Mouse (Mus musculus) CD4-positive, CD25-positive, alpha-beta regulatory T cell, adult 4 months (primary cell): Measurements from ENCODE around the gene Arl16. TPM values are rescaled to one million over a fixed set of nuclear protein-coding genes. Genes with fewer than 3 reads are reported as not detected.

Experiments
- ATAC-seq: one replicate; pipeline ENCODE4 v1.8.0; 2017
- polyA plus RNA-seq, 2 experiments: library from polyadenylated mRNA; unstranded; fragments of 100-300 nt; shearing (Covaris generic); gene quantifications; one replicate each; pipeline ENCODE4 v1.2.1; 2017

Gene Arl16
- polyA plus RNA-seq, 2 experiments from 2014 or later, result 34.8 to 44.8 TPM

DNA sequence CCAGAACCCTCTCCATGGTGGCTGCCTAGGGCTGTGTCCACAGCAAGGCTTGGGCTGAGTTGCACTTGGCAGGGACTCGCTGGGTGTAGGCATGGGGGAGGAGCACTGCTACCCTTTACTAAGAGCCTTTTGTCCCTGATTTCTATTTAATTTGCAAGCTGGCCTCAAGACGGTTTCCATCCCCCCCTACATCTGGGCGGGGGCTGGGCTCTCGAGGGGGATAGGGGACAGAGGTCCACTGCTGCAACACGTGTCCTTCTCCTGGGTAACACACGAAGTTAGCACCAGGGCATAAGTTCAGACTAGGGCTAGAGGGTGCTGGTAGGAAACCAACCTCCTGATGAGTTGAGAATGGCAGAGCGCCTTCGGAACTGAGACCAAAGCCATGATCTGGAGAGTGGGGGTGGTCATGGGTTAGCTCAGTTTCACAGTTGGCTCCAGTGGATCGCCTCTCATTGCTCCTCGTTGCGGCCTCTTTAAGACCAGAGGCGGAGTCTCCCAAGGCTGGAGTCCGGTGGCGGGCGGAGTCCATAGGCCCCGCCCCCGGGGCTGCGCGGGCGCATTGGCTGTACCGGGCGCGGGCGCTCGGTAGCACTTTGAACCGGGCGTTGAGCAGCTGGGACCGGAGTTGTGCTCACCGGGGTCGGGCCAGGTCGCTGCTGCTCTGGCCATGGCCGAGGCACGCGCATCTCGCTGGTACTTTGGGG, 24.1 kb upstream of the Arl16 start, which contains the start of gene Slc25a10:
TSS of gene Slc25a10 (plus strand) at position 524 of the 707 bp plus-strand sequence.
- peak; percentile 73 for ATAC-seq

DNA sequence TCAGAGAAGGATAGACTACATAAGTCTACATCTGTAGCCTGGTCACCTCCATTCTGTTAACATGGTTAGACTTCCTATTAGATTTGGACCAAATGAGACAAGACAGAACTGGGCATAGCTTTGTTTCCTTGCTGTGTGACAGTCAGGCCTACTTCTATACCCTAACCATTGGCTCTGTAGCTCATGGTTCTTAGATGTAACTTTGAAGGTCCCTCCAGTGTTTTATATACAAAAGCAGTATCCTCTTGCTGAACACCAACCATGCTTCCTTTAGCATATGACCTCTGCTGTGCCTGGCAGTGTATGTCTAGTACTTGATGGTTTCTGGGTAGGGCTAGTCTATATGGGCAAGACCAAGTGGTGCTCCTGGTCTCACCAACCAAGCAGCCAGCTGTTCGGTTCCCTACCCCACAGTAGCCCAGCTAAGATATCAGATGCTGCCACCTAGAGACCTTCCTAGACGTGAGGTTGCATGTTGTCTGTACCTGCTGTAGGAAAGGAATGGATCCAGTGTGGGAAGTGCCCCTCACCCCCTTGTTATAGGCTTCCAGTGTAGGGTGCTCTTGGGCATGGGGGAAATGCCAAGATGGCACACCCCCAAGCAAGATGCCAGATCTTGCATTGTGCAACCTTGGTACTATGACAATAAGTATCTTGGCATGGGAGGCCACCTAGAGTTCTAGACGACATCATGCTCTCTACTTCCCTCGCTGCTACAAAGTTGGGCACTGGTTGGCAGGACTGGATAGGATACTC, 23.1 kb upstream of the Arl16 start:
- no peak for ATAC-seq

DNA sequence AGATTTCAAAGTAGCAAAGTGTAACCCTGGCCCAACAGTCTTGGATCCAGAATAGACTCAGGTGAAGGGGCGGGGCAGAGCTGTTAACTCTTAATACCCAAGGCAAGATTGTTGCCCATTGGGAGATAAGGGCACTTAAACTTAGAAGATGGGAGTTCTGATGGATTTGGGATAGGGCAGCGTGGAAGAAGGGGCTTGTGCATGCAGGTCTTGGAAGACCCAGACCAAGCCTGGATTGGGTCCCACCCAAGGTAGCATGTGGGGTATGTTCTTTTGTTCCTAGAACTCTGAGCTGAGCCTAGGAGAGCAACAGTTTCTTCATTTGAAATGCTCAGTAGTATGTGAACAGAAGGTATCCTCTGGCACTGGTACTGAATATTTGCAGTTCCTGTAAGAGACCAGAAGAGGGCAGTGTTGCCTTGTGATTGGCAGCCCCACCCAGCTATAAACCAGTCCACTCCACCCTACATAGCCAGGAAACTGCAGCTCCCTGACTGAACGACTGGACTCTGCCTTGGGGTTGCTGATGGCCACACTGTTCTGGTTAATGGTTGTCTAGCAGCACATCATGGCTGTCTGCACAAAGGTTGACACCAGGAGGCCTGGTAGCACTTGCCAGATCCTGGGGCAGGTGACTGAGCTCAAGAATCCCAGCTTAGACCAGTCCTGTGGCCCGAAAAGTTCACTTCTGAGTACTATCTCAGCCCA, 21.8 kb upstream of the Arl16 start:
- peak; percentile 26 for ATAC-seq

DNA sequence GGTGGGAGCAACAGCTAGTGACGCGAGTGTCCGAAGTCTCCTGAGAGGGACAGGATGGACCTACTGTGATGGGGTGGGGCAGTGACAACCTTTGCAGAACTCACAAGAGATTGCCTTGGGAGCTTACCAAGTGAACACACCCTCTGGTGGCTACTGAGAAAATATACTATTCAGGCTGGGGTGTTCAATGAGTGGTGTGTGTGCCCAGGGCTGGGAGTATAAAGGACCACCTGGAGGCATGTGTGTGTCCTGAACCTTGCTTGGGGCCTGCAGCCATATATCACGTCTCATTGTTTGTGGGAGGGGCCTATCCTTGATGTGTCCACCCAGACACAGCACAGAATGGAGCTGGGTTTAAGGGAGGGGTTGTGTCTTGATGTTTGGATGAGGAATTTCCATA, 21.1 kb upstream of the Arl16 start:
- no peak for ATAC-seq

DNA sequence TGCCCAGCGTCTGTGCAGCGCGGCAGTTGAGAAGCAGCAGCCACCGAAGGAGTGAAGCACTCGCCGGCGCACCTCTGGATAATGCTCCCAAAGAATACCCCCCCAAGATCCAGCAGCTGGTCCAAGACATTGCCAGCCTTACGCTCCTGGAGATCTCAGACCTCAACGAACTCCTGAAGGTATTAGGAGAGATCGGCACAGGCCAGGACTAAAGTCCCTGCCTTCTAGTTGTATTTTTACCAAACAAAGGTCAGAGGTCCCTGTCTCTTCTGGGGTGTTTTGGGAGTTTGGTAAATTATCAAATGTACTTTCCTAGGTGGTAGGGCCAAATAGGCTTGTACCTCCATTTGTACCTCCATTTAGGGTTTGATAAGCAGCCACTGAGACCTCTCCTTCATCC, 17.8 kb upstream of the Arl16 start:
- ATAC-seq, result no peak

DNA sequence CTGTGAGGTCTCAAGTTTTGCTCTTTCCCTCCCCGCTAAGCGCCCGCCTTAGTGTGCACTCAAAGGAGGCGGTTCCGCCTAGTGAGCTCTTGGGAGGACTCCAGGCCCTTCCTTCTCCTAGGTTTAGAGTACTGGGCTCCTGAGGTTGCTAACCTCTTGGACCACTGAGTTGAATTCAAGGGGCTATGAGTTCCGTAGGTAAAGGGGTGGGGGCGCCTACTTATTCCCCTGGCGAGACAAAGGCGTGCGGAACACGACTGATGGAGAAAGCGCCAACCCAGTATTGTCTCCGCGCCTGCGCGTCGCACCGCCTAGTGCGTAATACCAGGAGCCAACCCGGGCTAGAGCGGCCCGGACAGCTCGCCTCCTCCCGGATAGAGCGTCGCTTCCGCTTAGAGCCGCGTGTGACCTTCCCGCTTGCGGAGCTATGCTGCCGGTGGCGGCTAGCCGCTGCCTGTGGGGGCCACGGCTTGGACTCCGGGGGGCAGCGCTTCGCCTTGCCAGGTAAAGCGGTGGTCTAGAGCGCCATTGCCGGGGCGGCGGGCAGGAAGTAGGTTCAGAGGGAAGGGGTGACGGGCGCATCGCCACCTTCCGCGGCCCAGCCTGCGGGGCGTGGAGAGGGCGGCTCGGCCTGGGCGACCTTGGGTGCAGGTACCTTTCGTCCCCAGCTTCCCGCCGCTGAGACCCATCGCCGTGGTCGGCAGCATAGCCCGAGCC, 17.0 kb upstream of the Arl16 start, which contains the start of gene Mrpl12:
TSS of gene Mrpl12 (plus strand) at position 349 of the 717 bp plus-strand sequence.
- peak; percentile 97 for ATAC-seq

DNA sequence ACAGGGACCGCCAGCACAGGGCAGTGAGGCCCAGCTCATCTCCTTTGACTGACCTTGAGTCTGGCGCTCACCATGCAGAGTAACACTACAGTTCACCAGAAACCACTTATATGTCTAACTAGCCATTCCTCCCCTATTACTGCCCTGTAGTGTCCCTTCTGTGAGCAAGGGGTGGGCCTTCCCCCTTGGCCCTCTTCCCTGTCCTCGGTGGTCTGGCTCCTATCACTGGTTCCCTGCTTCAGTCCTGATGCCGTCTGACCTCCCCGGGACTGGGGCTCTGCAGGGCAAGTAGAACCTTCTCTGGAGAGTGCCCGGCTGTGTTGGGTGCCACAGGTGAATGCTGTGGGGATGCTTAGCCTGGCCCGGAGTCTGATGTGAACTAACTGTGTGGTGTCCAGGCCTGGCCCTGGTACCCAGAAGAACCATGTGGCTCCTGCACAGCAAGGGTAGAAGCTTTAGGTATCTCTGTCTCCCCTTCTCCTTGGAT, 16.1 kb upstream of the Arl16 start:
- no peak for ATAC-seq

DNA sequence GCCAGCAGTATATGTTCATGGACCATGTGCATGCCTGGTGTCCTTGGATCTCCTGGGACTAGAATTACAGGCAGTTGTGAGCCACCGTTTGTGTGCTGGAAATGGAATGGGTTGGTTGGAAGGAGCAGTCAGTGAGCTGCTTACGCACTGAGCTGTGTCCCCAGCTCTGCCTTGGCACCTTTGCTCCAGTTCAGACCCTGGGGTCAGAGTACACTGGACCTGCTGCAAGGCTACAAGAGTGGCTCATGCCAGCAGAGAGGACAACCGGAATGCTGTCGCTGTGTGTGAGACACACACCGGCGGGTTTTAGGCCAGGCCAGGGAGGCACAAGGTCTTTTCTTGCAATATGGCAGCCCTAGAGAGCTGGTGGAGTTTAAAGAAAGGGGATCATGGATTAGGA, 4.6 kb upstream of the Arl16 start:
- ATAC-seq, result no peak

DNA sequence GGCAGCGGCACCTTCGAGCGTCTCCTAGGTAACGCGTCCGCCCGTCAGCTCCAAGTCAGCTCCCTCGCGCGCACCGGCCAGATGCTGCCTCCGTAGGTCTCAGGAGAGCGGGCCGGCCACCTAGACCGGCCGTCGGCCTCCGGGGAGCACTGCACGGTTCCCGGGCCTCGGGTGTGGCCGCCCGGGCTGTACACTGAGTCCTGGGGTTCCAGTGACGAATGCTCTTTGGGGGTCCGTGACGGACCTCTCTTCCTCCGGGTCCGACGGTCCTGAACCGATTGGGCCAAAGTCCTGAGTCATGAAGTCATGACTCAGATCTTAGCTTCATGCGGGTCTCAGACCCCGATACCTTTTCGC, 307 bp upstream of the Arl16 start:
- no peak for ATAC-seq

DNA sequence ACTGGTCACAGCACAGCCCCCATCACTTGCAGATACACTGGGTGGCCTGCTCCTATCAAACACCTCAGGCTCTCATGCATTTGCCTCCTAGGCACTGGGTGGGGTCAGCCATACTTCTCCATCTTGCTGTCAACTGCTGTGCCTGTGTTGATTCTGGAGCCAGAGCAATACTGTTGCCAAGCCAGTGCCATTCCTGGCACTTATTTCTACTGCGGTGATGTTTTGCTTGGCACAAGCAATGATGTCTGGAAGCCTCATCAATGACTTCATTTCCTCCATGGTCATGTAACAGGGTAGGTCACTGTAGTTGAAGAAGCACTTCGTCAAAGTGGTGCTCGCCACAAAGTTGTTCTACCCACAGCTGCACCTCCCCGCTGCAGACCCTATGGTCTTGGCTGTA, 1.9 kb downstream of the Arl16 start:
- no peak for ATAC-seq

DNA sequence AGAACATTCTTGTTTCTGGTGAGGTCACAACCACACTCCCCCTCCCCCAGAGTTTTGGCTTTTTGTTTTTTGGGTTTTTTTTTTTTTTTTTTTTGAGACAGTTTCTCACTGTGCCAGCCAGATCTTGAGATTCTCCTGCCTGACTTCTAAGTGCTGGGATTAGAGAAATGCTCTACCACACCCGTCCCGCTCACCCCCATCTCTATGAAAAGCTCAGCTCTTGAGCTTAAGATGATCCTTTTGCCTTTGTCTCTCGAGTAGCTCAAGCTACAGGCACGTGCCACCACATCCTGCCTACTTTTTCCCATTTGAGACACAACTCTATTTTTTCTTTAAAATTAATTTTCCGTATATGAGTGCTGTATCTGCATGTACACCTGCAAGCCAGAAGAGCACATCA, 3.0 kb downstream of the Arl16 start:
- ATAC-seq, result no peak

DNA sequence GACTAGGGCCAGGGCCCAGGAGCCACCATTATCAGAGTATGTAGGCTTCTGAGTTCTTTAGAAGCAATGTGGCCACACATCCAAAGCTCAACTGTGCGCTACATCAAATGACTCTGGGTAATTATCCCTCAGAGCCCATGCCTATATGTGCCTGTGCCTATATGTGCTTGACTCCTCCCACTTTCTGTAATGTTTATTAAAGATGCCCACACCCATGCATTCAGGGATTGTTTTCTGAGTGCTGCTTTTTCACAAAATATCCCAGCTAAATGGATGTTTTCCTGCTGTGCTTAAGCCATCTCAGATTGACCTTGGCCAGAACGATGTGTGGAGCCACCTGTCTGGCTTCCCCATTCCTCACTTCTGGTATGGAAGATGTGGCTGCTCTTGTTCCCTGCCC, 3.9 kb downstream of the Arl16 start:
- no peak for ATAC-seq

DNA sequence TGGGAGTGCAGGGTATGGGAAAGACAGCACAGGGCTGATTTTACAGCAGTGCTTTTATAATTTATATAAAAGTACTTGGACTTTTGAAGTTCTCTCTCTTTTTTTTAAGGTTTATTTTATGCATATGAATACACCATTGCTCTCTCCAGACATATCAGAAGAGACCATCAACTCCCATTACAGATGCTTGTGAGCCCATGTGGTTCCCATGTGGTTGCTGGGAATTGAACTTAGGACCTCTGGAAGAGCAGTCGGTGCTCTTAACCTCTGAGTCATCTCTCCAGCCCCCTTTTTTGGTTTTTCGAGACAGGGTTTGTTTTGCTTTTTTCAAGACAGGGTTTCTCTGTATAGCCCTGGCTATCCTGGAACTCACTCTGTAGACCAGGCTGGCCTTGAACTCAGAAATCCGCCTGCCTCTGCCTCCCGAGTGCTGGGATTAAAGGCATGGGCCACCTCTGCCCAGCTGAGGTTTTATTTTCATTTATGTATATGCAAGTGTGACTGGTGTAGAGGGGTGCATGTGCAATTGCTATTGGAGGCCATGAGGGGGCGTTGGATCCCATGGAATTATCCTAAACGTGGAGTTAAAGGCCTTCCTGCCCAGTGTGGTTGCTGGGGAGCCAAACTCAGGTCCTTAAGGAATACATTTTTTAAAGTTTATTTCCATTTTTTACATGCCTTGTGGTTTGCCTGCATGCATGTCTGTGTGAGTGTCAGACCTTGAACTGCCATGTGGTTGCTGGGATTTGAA, 8.4 kb downstream of the Arl16 start:
- no peak for ATAC-seq

DNA sequence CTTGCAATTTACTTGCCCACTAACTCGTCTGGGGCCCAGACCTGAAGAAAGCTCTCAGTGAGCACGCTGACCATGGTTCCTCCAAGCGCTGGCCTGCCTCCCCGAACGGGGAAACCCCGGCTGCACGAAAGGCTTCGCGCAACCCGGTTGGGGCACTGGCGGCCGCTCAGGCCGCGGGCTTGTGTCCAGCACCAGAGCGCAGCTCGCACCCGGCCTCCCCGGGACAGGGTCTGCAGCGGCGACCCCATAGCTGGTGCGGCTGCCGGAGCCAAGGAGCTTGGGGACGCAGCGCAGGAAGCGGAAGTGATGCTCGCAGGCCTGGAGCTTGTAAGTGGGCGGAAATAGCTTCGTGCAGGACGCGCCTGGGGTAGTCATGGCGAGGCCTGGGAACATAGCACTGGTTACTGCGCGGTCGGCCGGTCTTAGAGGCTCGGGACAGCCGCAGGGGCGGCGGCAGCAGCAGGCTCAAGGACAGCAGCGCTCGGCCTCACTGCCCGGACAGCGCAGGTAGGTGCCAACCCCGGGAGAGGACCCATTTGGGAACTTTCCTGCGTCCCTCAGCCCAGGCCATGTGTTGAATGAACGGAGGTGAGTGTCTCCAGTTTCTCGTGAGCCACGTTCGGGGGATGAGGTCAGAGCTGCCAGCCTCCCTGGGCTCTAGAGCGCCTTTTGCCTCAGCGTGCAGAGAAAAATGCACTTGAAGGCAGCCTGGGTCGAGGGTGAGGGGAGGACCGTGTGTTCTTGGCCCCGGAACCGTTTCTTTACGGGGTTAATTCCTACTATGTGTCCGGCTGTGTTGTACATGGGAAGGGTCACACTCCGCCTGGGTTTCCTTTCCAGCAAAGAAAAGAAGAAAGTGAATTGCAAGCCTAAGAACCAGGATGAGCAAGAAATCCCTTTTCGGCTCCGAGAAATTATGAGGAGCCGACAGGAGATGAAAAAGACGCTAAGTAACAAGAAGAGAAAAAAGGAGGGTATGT, 9.3 kb downstream of the Arl16 start, which contains the start of the genes Oxld1 and Ccdc137:
TSS of gene Oxld1 (minus strand) at position 297 of the 980 bp plus-strand sequence.
TSS of gene Ccdc137 (plus strand) at position 344 of the 980 bp plus-strand sequence.
- ATAC-seq, result peak; percentile 100

DNA sequence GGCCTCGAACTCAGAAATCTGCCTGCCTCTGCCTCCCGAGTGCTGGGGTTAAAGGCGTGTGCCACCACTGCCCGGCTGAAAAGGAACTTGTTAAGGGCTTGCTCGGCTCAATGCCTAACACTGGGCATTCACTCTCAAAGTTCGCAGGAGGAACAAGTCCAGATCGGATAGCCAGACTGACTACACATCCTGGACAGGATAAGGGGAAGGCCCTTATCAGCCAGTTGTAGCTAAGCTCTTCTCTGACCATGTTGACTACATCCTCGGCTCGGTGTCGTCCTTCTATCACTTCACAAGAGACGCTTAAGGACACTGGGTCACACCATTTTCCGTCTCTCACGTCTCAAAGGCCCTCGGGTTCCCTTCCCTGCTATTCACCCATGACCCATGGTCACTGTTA, 10.0 kb downstream of the Arl16 start:
- ATAC-seq, result peak; percentile 8

DNA sequence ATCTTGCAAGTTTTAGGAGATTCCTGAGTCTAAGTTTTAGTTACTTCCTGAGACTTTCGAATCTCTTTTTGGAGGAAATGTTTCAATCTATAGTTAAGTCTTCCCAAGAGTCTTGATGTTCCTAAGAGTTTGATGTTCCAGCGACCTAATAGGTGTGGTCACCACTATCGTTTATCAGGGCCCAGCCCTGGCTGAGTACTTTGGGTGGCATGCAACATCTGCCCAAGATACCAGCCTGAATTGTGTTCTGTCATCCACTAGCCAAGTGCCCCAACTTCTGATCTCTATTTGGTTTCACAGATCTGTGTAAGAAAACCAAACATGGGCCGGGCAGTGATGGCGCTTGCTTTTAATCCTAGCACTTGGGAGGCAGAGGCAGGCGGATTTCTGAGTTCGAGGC, 12.0 kb downstream of the Arl16 start:
- no peak for ATAC-seq

DNA sequence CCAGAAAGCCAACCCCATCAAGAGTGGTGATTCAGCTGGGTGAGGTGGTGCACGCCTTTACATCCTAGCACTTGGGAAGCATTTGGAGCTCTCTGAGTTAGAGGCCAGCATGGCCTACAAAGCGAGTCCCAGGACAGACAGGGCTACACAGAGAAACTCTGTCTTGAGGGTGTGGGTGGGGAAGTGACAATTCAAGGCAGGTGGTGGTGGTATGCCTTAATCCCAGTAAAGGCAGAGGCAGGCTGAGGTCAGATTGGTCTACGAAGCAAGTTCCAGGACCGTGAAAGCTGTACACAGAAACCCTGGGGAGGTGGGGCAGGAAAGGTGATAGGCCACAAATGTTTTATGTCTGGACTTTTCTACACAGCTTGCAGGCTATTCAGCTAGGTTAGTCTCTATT, 12.4 kb downstream of the Arl16 start:
- no peak for ATAC-seq

DNA sequence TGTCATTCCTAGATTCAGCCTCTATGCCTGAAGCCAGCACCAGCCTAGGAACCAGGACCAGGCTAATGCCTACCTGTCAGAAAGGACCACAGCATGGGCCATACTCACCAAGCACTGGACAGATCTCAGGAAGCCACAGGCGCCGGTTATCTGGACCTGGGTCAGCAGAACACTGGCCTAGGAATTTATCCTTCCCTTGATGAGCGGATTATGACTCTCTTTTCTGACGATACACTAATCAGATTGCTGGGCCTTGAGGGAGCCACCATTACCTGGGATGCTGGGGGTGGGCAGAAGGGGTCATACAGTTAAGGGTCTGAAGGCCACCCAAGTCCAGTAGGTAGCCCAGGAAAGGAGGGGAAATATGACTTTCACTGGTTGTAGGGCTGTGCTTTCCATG, 14.1 kb downstream of the Arl16 start, which contains the start of gene Pde6g:
TSS of gene Pde6g (minus strand) at position 195 of the 400 bp plus-strand sequence.
- no peak for ATAC-seq

DNA sequence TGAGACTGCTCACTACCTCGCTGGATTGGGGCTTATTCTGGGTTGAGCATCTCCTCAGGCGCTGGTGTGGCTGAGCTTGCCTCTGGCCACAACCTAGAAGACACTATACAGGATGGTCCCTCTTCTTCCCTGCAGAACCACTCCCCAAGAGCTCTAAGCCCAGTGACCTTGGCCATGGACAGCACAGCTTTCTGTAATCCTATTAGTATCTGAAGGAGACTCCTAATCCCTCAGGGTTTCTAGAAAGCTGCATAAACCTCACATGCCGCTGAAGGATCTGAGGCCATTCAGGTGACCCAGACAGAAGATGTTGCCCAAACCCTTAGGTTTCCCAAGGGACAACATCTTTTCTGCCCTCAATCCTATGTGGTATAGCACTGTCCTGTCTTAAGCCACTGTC, 15.2 kb downstream of the Arl16 start:
- no peak for ATAC-seq

DNA sequence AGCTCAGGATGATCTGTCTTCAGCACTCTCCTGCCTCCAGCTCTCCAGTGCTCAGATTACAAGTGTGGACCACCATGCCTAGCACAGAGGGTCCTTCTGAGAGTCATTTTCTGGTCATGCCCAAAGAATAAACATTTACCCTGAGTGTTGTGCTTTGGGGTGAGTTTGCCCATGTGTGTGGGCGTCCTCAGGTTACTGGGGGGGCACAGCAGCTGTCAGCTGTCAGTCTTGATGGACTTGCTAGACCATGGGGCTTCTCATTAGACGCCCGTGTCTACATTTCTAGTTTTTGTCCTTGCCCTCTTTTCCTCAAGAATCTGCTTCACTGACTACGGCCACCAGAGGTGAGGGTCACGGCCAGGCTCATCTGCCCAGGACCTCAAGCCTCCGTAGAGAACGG, 20.2 kb downstream of the Arl16 start:
- no peak for ATAC-seq
